Mouse (Mus musculus) G1E (cell line): ENCODE data around the gene 1810043G02Rik.

ENCODE experiments used
- CTCF ChIP-seq: IDR thresholded peaks from 2 replicates; pipeline ENCODE4 v1.5.1; 2012; ENCODE audit warnings: low read depth, low read length, inconsistent platforms, mixed read lengths
- GATA1 ChIP-seq: IDR thresholded peaks from 2 replicates; pipeline ENCODE4 v1.6.1; 2012; ENCODE audit warnings: borderline replicate concordance, low read length, inconsistent platforms, mixed read lengths
- POLR2AphosphoS5 ChIP-seq: IDR thresholded peaks from 2 replicates; pipeline ENCODE4 v1.6.1; 2012; ENCODE audit warnings: low read depth, low read length, inconsistent platforms; ENCODE audit not compliant: insufficient replicate concordance
- TAL1 ChIP-seq: conservative IDR thresholded peaks from 2 replicates; pipeline ENCODE4 v1.6.1; 2012; ENCODE audit warnings: low read depth, low read length, inconsistent platforms, mixed read lengths

- TF ChIP-seq TAL1 = no peak
- TF ChIP-seq CTCF = no peak
- no peak for TF ChIP-seq POLR2AphosphoS5
- no peak for TF ChIP-seq GATA1
Measured at GRCm38 (mm10) chr10:78002316-78002715, 24.0 kb downstream of the 1810043G02Rik start.
